Mouse (Mus musculus): Measurements from ENCODE around the gene Tifa.

- no peak for TF ChIP-seq EP300 (IDR thresholded peaks at IDR 0.05; ENCODE audit: insufficient read depth, low read depth, low read length)
- no peak for TF ChIP-seq POLR2A (IDR thresholded peaks at IDR 0.05; ENCODE audit: insufficient read depth, low read length)
- TF ChIP-seq CTCF (IDR thresholded peaks at IDR 0.05; ENCODE audit: low read depth, low read length), result no peak
Measured at GRCm38 (mm10) chr3:127796271-127796670, 6.7 kb downstream of the Tifa start.
